Mouse (Mus musculus) embryonic facial prominence, embryonic 11.5 days (tissue): ENCODE results near the gene Thoc6. TPM values are rescaled to one million over a fixed set of nuclear protein-coding genes. Genes with fewer than 3 reads are reported as not detected.

Experiments
- ATAC-seq: fragments of 200-750 bp; cut with Nextera tagmentation; replicated peaks from 2 replicates; pipeline ENCODE4 v1.8.0; 2017; ENCODE audit warnings: low read depth; ENCODE audit not compliant: insufficient number of reproducible peaks, low FRiP score, low TSS enrichment
- DNase-seq: peaks from one replicate; pipeline ENCODE4 v3.0.0-alpha.2; 2015; ENCODE audit warnings: low spot score
- H3K27ac ChIP-seq: fragments of 300-500 bp; sonication (generic); replicated peaks from 2 replicates; pipeline ENCODE4 v1.5.1; 2014; ENCODE audit warnings: mild to moderate bottlenecking, low read depth, low read length, control low read depth
- H3K27me3 ChIP-seq: fragments of 300-500 bp; sonication (generic); 2 replicates; pipeline ENCODE4 v1.6.1; 2014; ENCODE audit warnings: mild to moderate bottlenecking, low read length, moderate library complexity, mixed read lengths; ENCODE audit not compliant: control insufficient read depth, insufficient read depth
- H3K36me3 ChIP-seq: fragments of 300-500 bp; sonication (generic); replicated peaks from 2 replicates; pipeline ENCODE4 v1.6.1; 2014; ENCODE audit warnings: low read depth, mild to moderate bottlenecking, low read length, moderate library complexity, mixed read lengths; ENCODE audit not compliant: control insufficient read depth, insufficient read depth
- H3K4me1 ChIP-seq: fragments of 300-500 bp; sonication (generic); 2 replicates; pipeline ENCODE4 v1.6.1; 2014; ENCODE audit warnings: low read length, mixed read lengths; ENCODE audit not compliant: control insufficient read depth, insufficient read depth
- H3K4me2 ChIP-seq: fragments of 300-500 bp; sonication (generic); 2 replicates; pipeline ENCODE4 v1.6.1; 2014; ENCODE audit warnings: low read depth, mild to moderate bottlenecking, control low read depth, low read length, moderate library complexity
- H3K4me3 ChIP-seq: fragments of 300-500 bp; sonication (generic); 2 replicates; pipeline ENCODE4 v1.5.1; 2014; ENCODE audit warnings: low read depth, low read length, control low read depth
- H3K9ac ChIP-seq: fragments of 300-500 bp; sonication (generic); replicated peaks from 2 replicates; pipeline ENCODE4 v1.6.1; 2014; ENCODE audit warnings: mild to moderate bottlenecking, control low read depth, low read length
- H3K9me3 ChIP-seq: fragments of 300-500 bp; sonication (generic); replicated peaks from 2 replicates; pipeline ENCODE4 v1.6.1; 2016; ENCODE audit warnings: mild to moderate bottlenecking, low read length, inconsistent platforms, mixed read lengths; ENCODE audit not compliant: control insufficient read depth
- WGBS: fragments of 180-500 bp; shearing (Covaris S2); extraction: QIAGEN DNeasy Blood & Tissue Kit; methylation state at CpG from one replicate; pipeline ENCODE4 v1.1.7; 2014; 5-methylcytosine and 5-hydroxymethylcytosine counted together
- polyA plus RNA-seq: library from polyadenylated mRNA; unstranded; fragments of >200 nt; fragmentation: Nextera tagmentation; extraction: Ambion mirVana; gene quantifications from 2 replicates; pipeline ENCODE4 v1.2.1, GENCODE M21; 2014

The Thoc6 gene
- polyA plus RNA-seq, 1 experiment from 2014 or later, result 49.3 TPM

DNA sequence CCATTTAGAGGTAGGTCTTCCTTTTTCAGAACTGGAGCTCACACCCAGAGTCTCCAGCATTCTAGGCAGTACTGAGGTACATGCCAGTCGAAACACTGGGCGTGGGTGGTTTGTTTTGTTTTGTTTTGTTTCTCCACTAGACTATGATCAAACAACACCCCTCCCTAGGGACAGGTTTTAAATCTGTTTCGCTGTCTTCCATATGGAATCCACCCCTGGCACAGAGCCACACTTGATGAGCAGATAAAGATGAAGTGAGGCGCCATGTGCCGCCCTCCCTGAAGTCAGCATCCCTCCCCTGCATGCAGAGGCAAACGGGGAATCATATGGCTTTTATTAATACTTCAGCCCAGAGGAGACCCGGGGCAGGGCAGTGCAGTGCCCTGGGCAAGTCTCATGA, 31.1 kb upstream of the Thoc6 start:
- Histone ChIP-seq H3K27ac (no peak overlapping the region), H3K4me2 (no peak overlapping the region), H3K36me3 (no peaks in the 10 kb centered on the region), H3K9me3 (no peaks in the 10 kb centered on the region), H3K9ac (no peak overlapping the region), H3K4me1 (no peaks in the 10 kb centered on the region), H3K4me3 (no peak overlapping the region), H3K27me3 (peaks cover 3% of the 10 kb centered on the region)
- DNase-seq, result no peak
- 43% methylated on average over 7 of the region's 7 CpGs for WGBS
- no peak for ATAC-seq

- no peak for DNase-seq
- no peaks in the 10 kb centered on the region for H3K36me3 ChIP-seq
- WGBS, result 89% methylated on average over 9 of the region's 9 CpGs
- H3K4me3 ChIP-seq, result no peak overlapping the region
- H3K27ac ChIP-seq, result no peak overlapping the region
- no peak for ATAC-seq
- no peak overlapping the region for H3K9ac ChIP-seq
- peaks cover 17% of the 10 kb centered on the region for H3K27me3 ChIP-seq
- peaks cover 3% of the 10 kb centered on the region; the same call in 1 of the 2 replicates for H3K4me1 ChIP-seq
- H3K9me3 ChIP-seq, result no peaks in the 10 kb centered on the region
- H3K4me2 ChIP-seq, result no peak overlapping the region
These were observed 29.6 kb upstream of the Thoc6 start for GRCm38 (mm10) chr17:23703301-23703700.

- Histone ChIP-seq H3K27ac (no peak overlapping the region), H3K27me3 (peaks cover 19% of the 10 kb centered on the region)
These were observed 26.4 kb upstream of the Thoc6 start for GRCm38 (mm10) chr17:23700079-23700478.

DNA sequence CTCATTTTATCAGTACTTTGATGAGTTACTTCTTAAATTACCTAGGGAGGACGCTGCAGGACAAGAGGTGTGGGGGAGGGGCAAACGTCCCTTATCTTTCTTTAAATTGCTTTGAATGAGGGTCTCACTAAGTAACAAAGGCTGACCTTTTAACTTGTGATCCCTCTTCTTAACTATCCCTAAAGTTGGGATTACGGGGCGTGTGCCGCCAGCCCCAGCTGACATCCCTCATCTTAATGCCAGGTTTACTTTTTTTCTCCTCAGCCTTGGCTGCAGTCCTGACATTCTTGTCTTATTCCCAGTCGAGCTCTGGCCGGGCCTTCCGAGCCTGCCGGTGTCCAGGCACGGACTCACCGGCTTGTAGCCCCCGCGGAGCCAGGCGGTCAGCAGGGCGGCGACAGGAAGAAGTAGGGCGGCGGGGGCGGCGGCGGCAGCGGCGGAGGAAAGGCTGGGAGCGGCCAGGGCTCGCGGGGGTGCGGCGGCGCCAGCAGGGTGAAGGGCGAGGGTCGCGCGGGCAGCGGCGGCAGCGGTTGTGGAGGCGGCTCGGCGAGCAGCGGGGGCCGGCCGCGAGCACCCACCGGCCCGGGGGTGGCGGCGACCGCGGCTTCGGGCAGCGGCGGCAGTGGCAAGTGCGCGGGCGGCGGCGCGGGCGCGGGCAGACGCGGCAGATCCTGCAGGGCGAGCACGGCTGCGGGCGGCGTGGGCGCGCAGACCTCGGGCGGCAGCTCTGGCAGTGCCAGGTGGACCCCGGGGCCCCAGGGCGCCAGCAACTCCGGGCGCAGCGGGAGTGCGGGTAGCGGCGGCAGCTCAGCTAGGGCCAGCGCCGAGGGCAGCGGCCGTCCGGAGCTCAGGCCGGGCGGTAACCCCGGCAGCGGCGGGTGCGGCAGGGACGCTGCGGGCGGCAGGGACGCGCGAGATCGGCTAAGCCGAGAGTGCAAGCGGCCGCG, 25.7 kb upstream of the Thoc6 start:
- Histone ChIP-seq H3K4me1 (peaks cover 3% of the 10 kb centered on the region; the same call in 1 of the 2 replicates), H3K27me3 (peaks cover 19% of the 10 kb centered on the region), H3K9ac (peak overlapping the region; percentile 60), H3K9me3 (no peaks in the 10 kb centered on the region), H3K36me3 (no peaks in the 10 kb centered on the region), H3K4me3 (peak overlapping the region; percentile 61), H3K27ac (no peak overlapping the region), H3K4me2 (peak overlapping the region; percentile 100)
- peak; percentile 27 for ATAC-seq
- no peak for DNase-seq
- under 1% methylated on average over 94 of the region's 101 CpGs for WGBS

More at GRCm38 (mm10) chr17:23700079-23700478, 26.4 kb upstream of the Thoc6 start:
- Histone ChIP-seq H3K4me3 (peak overlapping the region; percentile 61), H3K4me2 (peak overlapping the region; percentile 100), H3K4me1 (peaks cover 3% of the 10 kb centered on the region; the same call in 1 of the 2 replicates), H3K9ac (peak overlapping the region; percentile 60), H3K36me3 (no peaks in the 10 kb centered on the region), H3K9me3 (no peaks in the 10 kb centered on the region)
- WGBS, result under 1% methylated on average over 22 of the region's 28 CpGs
- peak; percentile 93 for ATAC-seq
- DNase-seq, result peak; percentile 89

GRCm38 (mm10) chr17:23695801-23696200, 22.1 kb upstream of the Thoc6 start:
- no peak overlapping the region for H3K4me2 ChIP-seq
- peak; percentile 64 for DNase-seq
- H3K4me3 ChIP-seq, result no peak overlapping the region
- H3K27ac ChIP-seq, result no peak overlapping the region
- peaks cover 19% of the 10 kb centered on the region for H3K27me3 ChIP-seq
- no peak overlapping the region for H3K9ac ChIP-seq
- 0% methylated on average over 3 of the region's 3 CpGs for WGBS
- H3K4me1 ChIP-seq, result peaks cover 3% of the 10 kb centered on the region; the same call in 1 of the 2 replicates
- peak; percentile 70; the same call in 1 of the 2 replicates for ATAC-seq
- no peaks in the 10 kb centered on the region for H3K9me3 ChIP-seq
- no peaks in the 10 kb centered on the region for H3K36me3 ChIP-seq

GRCm38 (mm10) chr17:23694491-23694890, 20.8 kb upstream of the Thoc6 start:
- Histone ChIP-seq H3K4me3 (no peak overlapping the region), H3K27ac (no peak overlapping the region), H3K9me3 (no peaks in the 10 kb centered on the region), H3K36me3 (no peaks in the 10 kb centered on the region), H3K4me1 (peaks cover 3% of the 10 kb centered on the region; the same call in 1 of the 2 replicates), H3K9ac (no peak overlapping the region), H3K4me2 (no peak overlapping the region), H3K27me3 (peaks cover 13% of the 10 kb centered on the region)
- DNase-seq (no peak), ATAC-seq (no peak; the same call in 1 of the 2 replicates)
- 61% methylated on average over 1 of the region's 1 CpGs for WGBS

DNA sequence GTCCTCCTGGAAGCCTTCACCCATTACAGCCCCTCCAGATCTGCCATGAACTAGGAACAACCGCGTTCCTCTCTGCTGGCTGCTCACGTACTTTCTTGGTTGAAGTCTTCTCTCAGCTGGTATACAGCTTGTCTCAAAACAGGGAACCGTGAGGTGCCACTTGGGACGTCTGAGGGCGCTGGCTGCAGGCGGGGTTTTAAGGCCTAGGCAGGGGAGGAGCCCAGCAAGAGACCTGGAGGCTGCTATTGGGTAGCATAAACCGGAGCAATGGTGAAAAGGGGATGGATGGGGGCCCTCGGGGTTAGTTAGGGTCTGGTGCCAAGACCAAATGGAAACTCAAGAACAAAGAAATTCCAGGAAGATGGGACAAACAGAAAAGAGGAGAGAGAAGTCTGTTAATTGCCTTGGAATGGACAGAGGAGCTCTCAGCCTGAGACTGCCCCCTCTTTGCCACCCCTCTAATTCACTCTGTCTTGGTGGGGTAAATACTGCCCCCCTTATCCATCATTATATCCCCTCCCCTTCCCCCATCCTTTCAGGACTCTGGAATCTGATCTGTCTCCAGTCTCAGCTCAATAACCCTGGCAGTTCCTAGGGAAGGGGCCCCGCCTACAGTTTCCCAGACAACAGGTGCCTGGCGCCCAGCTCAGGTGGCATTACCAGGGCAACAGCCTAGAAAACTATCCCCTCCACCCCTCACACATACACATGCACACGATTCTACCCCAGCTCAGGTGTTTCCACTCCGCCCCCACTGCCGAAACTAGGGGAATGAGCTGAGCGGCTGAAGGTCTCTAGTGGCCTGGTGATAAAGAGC, 10.4 kb upstream of the Thoc6 start, which contains the start of gene Cldn9:
Gene Cldn9, minus strand, starts transcription at position 171 of the 817 bp plus-strand sequence.
- ATAC-seq (peak; percentile 79), DNase-seq (peak; percentile 41)
- no peak within 1 kb of the TSS; the same call in 1 of the 2 replicates for H3K4me2 ChIP-seq
- H3K4me3 ChIP-seq, result peak within 1 kb of the TSS; percentile 18
- no peak within 1 kb of the TSS; the same call in 1 of the 2 replicates for H3K27ac ChIP-seq
- peaks cover 46% of the 10 kb centered on the region for H3K27me3 ChIP-seq
- 12% methylated on average over 15 of the region's 15 CpGs for WGBS
- no peaks in the 10 kb centered on the region; the same call in 1 of the 2 replicates for H3K4me1 ChIP-seq
- no peaks in the 10 kb centered on the region for H3K9me3 ChIP-seq
- no peaks in the 10 kb centered on the region for H3K36me3 ChIP-seq
- H3K9ac ChIP-seq, result no peak within 1 kb of the TSS; the same call in 1 of the 2 replicates
